ENCODE assay signal across 1 mouse cellular context in genomic region chr7:27446051-27446450, GRCm38 (mm10).
TF ChIP-seq lines count a peak whose summit lies in the region.

No protein-coding gene starts in this region.

TF ChIP-seq in CH12.LX, 34 proteins besides CTCF, POLR2A, EP300 and RAD21:
- TF ChIP-seq SIN3A (IDR thresholded peaks at IDR 0.05; ENCODE audit: low read length) (no peak), MYC (IDR thresholded peaks at IDR 0.05; ENCODE audit: low read depth, low read length) (no peak), JUN (IDR thresholded peaks at IDR 0.05; ENCODE audit: insufficient read depth, low read depth, low read length) (no peak), IRF4 (IDR thresholded peaks at IDR 0.05; ENCODE audit: low read depth, low read length) (no peak), ZKSCAN1 (IDR thresholded peaks at IDR 0.05; ENCODE audit: borderline replicate concordance, low read depth, low read length) (no peak), BHLHE40 (IDR thresholded peaks at IDR 0.05; ENCODE audit: low read depth, low read length) (no peak)
